Mouse (Mus musculus): ENCODE results near the gene Nr1h2. TPM values are rescaled to one million over a fixed set of nuclear protein-coding genes. Genes with fewer than 3 reads are reported as not detected.

The Nr1h2 gene
- polyA plus RNA-seq (2014; fragmentation: Nextera tagmentation; extraction: Ambion mirVana) = 48.5 and 53.4 TPM in 2 replicates

GRCm38 (mm10) chr7:44553826-44554225 lies at the start of gene Nr1h2:
TSS of gene Nr1h2 (minus strand) at chr7:44553951.
- Histone ChIP-seq H3K27ac (ENCODE audit: low read depth, low read length) (peak within 1 kb of the TSS; percentile 96), H3K4me3 (ENCODE audit: low read depth, low read length) (peak within 1 kb of the TSS; percentile 95), H3K9me3 (replicated peaks; ENCODE audit: control insufficient read depth, low read length) (no peaks in the 10 kb centered on the region), H3K27me3 (ENCODE audit: control insufficient read depth, insufficient read depth, low read length) (no peaks in the 10 kb centered on the region), H3K4me1 (ENCODE audit: control insufficient read depth, insufficient read depth, low read length) (no peaks in the 10 kb centered on the region; the same call in 1 of the 2 replicates), H3K36me3 (ENCODE audit: control insufficient read depth, insufficient read depth, low read length) (peaks cover 13% of the 10 kb centered on the region), H3K4me2 (peak within 1 kb of the TSS; percentile 71), H3K9ac (ENCODE audit: low read depth, low read length) (peak within 1 kb of the TSS; percentile 78)
- ATAC-seq (replicated peaks; ENCODE audit: insufficient number of reproducible peaks, low FRiP score, low TSS enrichment) = peak; percentile 74
- under 1% methylated on average over 22 of the region's 22 CpGs for WGBS (ENCODE audit: insufficient replicate concordance)

- Histone ChIP-seq H3K27ac (ENCODE audit: low read depth, low read length) (no peak overlapping the region), H3K36me3 (ENCODE audit: control insufficient read depth, insufficient read depth, low read length) (no peaks in the 10 kb centered on the region), H3K4me2 (no peak overlapping the region), H3K9me3 (replicated peaks; ENCODE audit: control insufficient read depth, low read length) (no peaks in the 10 kb centered on the region), H3K4me3 (ENCODE audit: low read depth, low read length) (no peak overlapping the region), H3K9ac (ENCODE audit: low read depth, low read length) (no peak overlapping the region), H3K4me1 (ENCODE audit: control insufficient read depth, insufficient read depth, low read length) (no peaks in the 10 kb centered on the region), H3K27me3 (ENCODE audit: control insufficient read depth, insufficient read depth, low read length) (peaks cover 85% of the 10 kb centered on the region)
- WGBS (ENCODE audit: insufficient replicate concordance) = 3% methylated on average over 20 of the region's 20 CpGs
- ATAC-seq (replicated peaks; ENCODE audit: insufficient number of reproducible peaks, low FRiP score, low TSS enrichment) = no peak
These were observed 49.6 kb upstream of the Nr1h2 start for GRCm38 (mm10) chr7:44603186-44603855.

- Histone ChIP-seq H3K4me2 (no peak overlapping the region), H3K9me3 (replicated peaks; ENCODE audit: control insufficient read depth, low read length) (no peaks in the 10 kb centered on the region), H3K27ac (ENCODE audit: low read depth, low read length) (no peak overlapping the region), H3K9ac (ENCODE audit: low read depth, low read length) (no peak overlapping the region), H3K27me3 (ENCODE audit: control insufficient read depth, insufficient read depth, low read length) (peaks cover 79% of the 10 kb centered on the region), H3K4me3 (ENCODE audit: low read depth, low read length) (no peak overlapping the region), H3K36me3 (ENCODE audit: control insufficient read depth, insufficient read depth, low read length) (no peaks in the 10 kb centered on the region), H3K4me1 (ENCODE audit: control insufficient read depth, insufficient read depth, low read length) (no peaks in the 10 kb centered on the region)
- 14% methylated on average over 11 of the region's 11 CpGs for WGBS (ENCODE audit: insufficient replicate concordance)
- no peak for ATAC-seq (replicated peaks; ENCODE audit: insufficient number of reproducible peaks, low FRiP score, low TSS enrichment)
These were observed 48.7 kb upstream of the Nr1h2 start for GRCm38 (mm10) chr7:44602443-44602842.

- H3K9ac ChIP-seq (ENCODE audit: low read depth, low read length) = no peak overlapping the region
- ATAC-seq (replicated peaks; ENCODE audit: insufficient number of reproducible peaks, low FRiP score, low TSS enrichment) = no peak
- H3K9me3 ChIP-seq (replicated peaks; ENCODE audit: control insufficient read depth, low read length) = no peaks in the 10 kb centered on the region
- peaks cover 71% of the 10 kb centered on the region for H3K27me3 ChIP-seq (ENCODE audit: control insufficient read depth, insufficient read depth, low read length)
- WGBS (ENCODE audit: insufficient replicate concordance) = 9% methylated on average over 19 of the region's 19 CpGs
- H3K36me3 ChIP-seq (ENCODE audit: control insufficient read depth, insufficient read depth, low read length) = no peaks in the 10 kb centered on the region
- H3K4me3 ChIP-seq (ENCODE audit: low read depth, low read length) = no peak overlapping the region
- no peak overlapping the region for H3K27ac ChIP-seq (ENCODE audit: low read depth, low read length)
- no peaks in the 10 kb centered on the region for H3K4me1 ChIP-seq (ENCODE audit: control insufficient read depth, insufficient read depth, low read length)
- no peak overlapping the region for H3K4me2 ChIP-seq
These were observed 47.9 kb upstream of the Nr1h2 start for GRCm38 (mm10) chr7:44601646-44602045.

- no peaks in the 10 kb centered on the region for H3K36me3 ChIP-seq (ENCODE audit: control insufficient read depth, insufficient read depth, low read length)
- WGBS (ENCODE audit: insufficient replicate concordance) = 68% methylated on average over 10 of the region's 10 CpGs
- no peak overlapping the region for H3K27ac ChIP-seq (ENCODE audit: low read depth, low read length)
- no peaks in the 10 kb centered on the region for H3K4me1 ChIP-seq (ENCODE audit: control insufficient read depth, insufficient read depth, low read length)
- ATAC-seq (replicated peaks; ENCODE audit: insufficient number of reproducible peaks, low FRiP score, low TSS enrichment) = no peak
- no peaks in the 10 kb centered on the region for H3K9me3 ChIP-seq (replicated peaks; ENCODE audit: control insufficient read depth, low read length)
- H3K4me2 ChIP-seq = no peak overlapping the region
- H3K27me3 ChIP-seq (ENCODE audit: control insufficient read depth, insufficient read depth, low read length) = peaks cover 62% of the 10 kb centered on the region
- no peak overlapping the region for H3K4me3 ChIP-seq (ENCODE audit: low read depth, low read length)
- no peak overlapping the region for H3K9ac ChIP-seq (ENCODE audit: low read depth, low read length)
These were observed 47.0 kb upstream of the Nr1h2 start for GRCm38 (mm10) chr7:44600691-44601262.

GRCm38 (mm10) chr7:44598336-44598735 lies 44.6 kb upstream of the Nr1h2 start:
- Histone ChIP-seq H3K9ac (ENCODE audit: low read depth, low read length) (no peak overlapping the region), H3K9me3 (replicated peaks; ENCODE audit: control insufficient read depth, low read length) (no peaks in the 10 kb centered on the region), H3K4me1 (ENCODE audit: control insufficient read depth, insufficient read depth, low read length) (no peaks in the 10 kb centered on the region), H3K4me3 (ENCODE audit: low read depth, low read length) (no peak overlapping the region), H3K27me3 (ENCODE audit: control insufficient read depth, insufficient read depth, low read length) (peaks cover 42% of the 10 kb centered on the region), H3K36me3 (ENCODE audit: control insufficient read depth, insufficient read depth, low read length) (no peaks in the 10 kb centered on the region), H3K4me2 (no peak overlapping the region), H3K27ac (ENCODE audit: low read depth, low read length) (no peak overlapping the region)
- ATAC-seq (replicated peaks; ENCODE audit: insufficient number of reproducible peaks, low FRiP score, low TSS enrichment) = no peak
- WGBS (ENCODE audit: insufficient replicate concordance) = 75% methylated on average over 11 of the region's 12 CpGs

- Histone ChIP-seq H3K9ac (ENCODE audit: low read depth, low read length) (no peak overlapping the region), H3K4me3 (ENCODE audit: low read depth, low read length) (no peak overlapping the region), H3K27me3 (ENCODE audit: control insufficient read depth, insufficient read depth, low read length) (peaks cover 42% of the 10 kb centered on the region), H3K36me3 (ENCODE audit: control insufficient read depth, insufficient read depth, low read length) (no peaks in the 10 kb centered on the region), H3K4me1 (ENCODE audit: control insufficient read depth, insufficient read depth, low read length) (no peaks in the 10 kb centered on the region), H3K4me2 (no peak overlapping the region), H3K9me3 (replicated peaks; ENCODE audit: control insufficient read depth, low read length) (no peaks in the 10 kb centered on the region), H3K27ac (ENCODE audit: low read depth, low read length) (no peak overlapping the region)
- no peak for ATAC-seq (replicated peaks; ENCODE audit: insufficient number of reproducible peaks, low FRiP score, low TSS enrichment)
- WGBS (ENCODE audit: insufficient replicate concordance) = 84% methylated on average over 4 of the region's 4 CpGs
These were observed 43.9 kb upstream of the Nr1h2 start for GRCm38 (mm10) chr7:44597666-44598065.

- no peaks in the 10 kb centered on the region for H3K36me3 ChIP-seq (ENCODE audit: control insufficient read depth, insufficient read depth, low read length)
- no peak overlapping the region for H3K4me2 ChIP-seq
- H3K27me3 ChIP-seq (ENCODE audit: control insufficient read depth, insufficient read depth, low read length) = peaks cover 42% of the 10 kb centered on the region
- H3K9ac ChIP-seq (ENCODE audit: low read depth, low read length) = no peak overlapping the region
- ATAC-seq (replicated peaks; ENCODE audit: insufficient number of reproducible peaks, low FRiP score, low TSS enrichment) = no peak
- 36% methylated on average over 5 of the region's 5 CpGs for WGBS (ENCODE audit: insufficient replicate concordance)
- no peak overlapping the region for H3K4me3 ChIP-seq (ENCODE audit: low read depth, low read length)
- no peaks in the 10 kb centered on the region for H3K4me1 ChIP-seq (ENCODE audit: control insufficient read depth, insufficient read depth, low read length)
- no peak overlapping the region for H3K27ac ChIP-seq (ENCODE audit: low read depth, low read length)
- no peaks in the 10 kb centered on the region for H3K9me3 ChIP-seq (replicated peaks; ENCODE audit: control insufficient read depth, low read length)
These were observed 43.3 kb upstream of the Nr1h2 start for GRCm38 (mm10) chr7:44596996-44597538.
